Mouse (Mus musculus) c-Kit-positive CD71-positive TER-119-negative erythroid progenitor cells, embryonic 14.5 days (primary cell): Measurements from ENCODE around the gene Mrpl52.

Experiments
- DNase-seq: peaks from one replicate; pipeline ENCODE4 v3.0.0-alpha.2; 2013; ENCODE audit warnings: low read depth

Mrpl52 gene

GRCm38 (mm10) chr14:54412000-54412576 is 14.6 kb upstream of the Mrpl52 start:
- no peak for DNase-seq

- DNase-seq = no peak
Measured at GRCm38 (mm10) chr14:54412629-54413170, 14.0 kb upstream of the Mrpl52 start.

- no peak for DNase-seq
Measured at GRCm38 (mm10) chr14:54413877-54414700, 12.6 kb upstream of the Mrpl52 start.

- DNase-seq = no peak
Measured at GRCm38 (mm10) chr14:54415241-54416020, 11.3 kb upstream of the Mrpl52 start.

GRCm38 (mm10) chr14:54416229-54416775 is 10.4 kb upstream of the Mrpl52 start:
- DNase-seq = no peak

GRCm38 (mm10) chr14:54416830-54417229 is 9.9 kb upstream of the Mrpl52 start:
- DNase-seq = no peak

GRCm38 (mm10) chr14:54417623-54418081 is 9.1 kb upstream of the Mrpl52 start, which contains the start of gene Slc7a7:
Gene Slc7a7, minus strand, starts transcription at chr14:54417780.
- DNase-seq = peak; percentile 74

GRCm38 (mm10) chr14:54421014-54421413 is 5.7 kb upstream of the Mrpl52 start:
- DNase-seq = no peak

GRCm38 (mm10) chr14:54423406-54423805 is 3.3 kb upstream of the Mrpl52 start:
- no peak for DNase-seq

GRCm38 (mm10) chr14:54424634-54425033 is 2.1 kb upstream of the Mrpl52 start:
- DNase-seq = no peak

GRCm38 (mm10) chr14:54425540-54425939 is 1.2 kb upstream of the Mrpl52 start:
- no peak for DNase-seq

- DNase-seq = no peak
Measured at GRCm38 (mm10) chr14:54426003-54426688, 563 bp upstream of the Mrpl52 start.

GRCm38 (mm10) chr14:54427696-54428095 is 987 bp downstream of the Mrpl52 start:
- DNase-seq = no peak

GRCm38 (mm10) chr14:54428421-54428820 is 1.7 kb downstream of the Mrpl52 start:
- DNase-seq = no peak

GRCm38 (mm10) chr14:54429332-54430093 is 2.8 kb downstream of the Mrpl52 start:
- no peak for DNase-seq

- DNase-seq = no peak
Measured at GRCm38 (mm10) chr14:54430406-54431145, 3.9 kb downstream of the Mrpl52 start.

GRCm38 (mm10) chr14:54431334-54432077 is 4.8 kb downstream of the Mrpl52 start, which contains the start of gene Mmp14:
Gene Mmp14, plus strand, starts transcription at chr14:54431612.
- no peak for DNase-seq

- DNase-seq = no peak
Measured at GRCm38 (mm10) chr14:54432078-54432836, 5.5 kb downstream of the Mrpl52 start.
